Mouse (Mus musculus) myocyte (in vitro differentiated cells): ENCODE results near the gene Olfr201.
"Not testable (repeated sequence)": the region's sequence is repeated elsewhere in the genome, so short reads cannot be mapped to it uniquely, and the experiment has no call there.

Experiments
- CEBPB ChIP-seq: IDR thresholded peaks from 2 replicates; pipeline ENCODE4 v1.6.1; 2011; ENCODE audit warnings: mild to moderate bottlenecking, moderate library complexity; ENCODE audit not compliant: poor library complexity, insufficient read depth, severe bottlenecking
- E2F4 ChIP-seq: IDR thresholded peaks from one replicate; pipeline ENCODE4 v1.6.1; 2011; ENCODE audit warnings: mild to moderate bottlenecking, control low read depth, moderate library complexity; ENCODE audit not compliant: insufficient read depth
- MAX ChIP-seq: IDR thresholded peaks from one replicate; pipeline ENCODE4 v1.6.1; 2011; ENCODE audit warnings: low read depth, mild to moderate bottlenecking, control low read depth
- MYOD1 ChIP-seq, 3 experiments: IDR thresholded peaks; one replicate each; pipeline ENCODE4 v1.6.1; 2011; ENCODE audit warnings: control low read depth in 2 of 3, low read depth in 2 of 3, mild to moderate bottlenecking in 2 of 3, moderate library complexity in 1 of 3; ENCODE audit not compliant: insufficient read length in 2 of 3, control insufficient read depth in 1 of 3
- MYOG ChIP-seq, 3 experiments: IDR thresholded peaks; one replicate each; pipeline ENCODE4 v1.6.1; 2011; ENCODE audit warnings: control low read depth in 2 of 3, low read depth in 2 of 3, mild to moderate bottlenecking in 2 of 3; ENCODE audit not compliant: insufficient read length in 2 of 3, control insufficient read depth in 1 of 3, insufficient read depth in 1 of 3
- POLR2A ChIP-seq: IDR thresholded peaks from one replicate; pipeline ENCODE4 v1.6.1; 2011; ENCODE audit warnings: low read depth, mild to moderate bottlenecking, control low read depth, moderate library complexity; ENCODE audit not compliant: insufficient read length
- POLR2AphosphoS2 ChIP-seq: IDR thresholded peaks from one replicate; pipeline ENCODE4 v1.6.1; 2011; ENCODE audit warnings: low read depth, control low read depth; ENCODE audit not compliant: insufficient read length
- SRF ChIP-seq: IDR thresholded peaks from one replicate; pipeline ENCODE4 v1.6.1; 2011; ENCODE audit warnings: low read depth; ENCODE audit not compliant: control insufficient read depth, insufficient read length
- TCF12 ChIP-seq: IDR thresholded peaks from one replicate; pipeline ENCODE4 v1.6.1; 2011; ENCODE audit warnings: mild to moderate bottlenecking, control low read depth; ENCODE audit not compliant: poor library complexity, insufficient read depth, severe bottlenecking
- TCF3 ChIP-seq: IDR thresholded peaks from one replicate; pipeline ENCODE4 v1.6.1; 2011; ENCODE audit warnings: low read depth, control low read depth; ENCODE audit not compliant: insufficient read length
- USF1 ChIP-seq: IDR thresholded peaks from one replicate; pipeline ENCODE4 v1.6.1; 2011; ENCODE audit warnings: low read depth, mild to moderate bottlenecking, control low read depth, moderate library complexity

DNA sequence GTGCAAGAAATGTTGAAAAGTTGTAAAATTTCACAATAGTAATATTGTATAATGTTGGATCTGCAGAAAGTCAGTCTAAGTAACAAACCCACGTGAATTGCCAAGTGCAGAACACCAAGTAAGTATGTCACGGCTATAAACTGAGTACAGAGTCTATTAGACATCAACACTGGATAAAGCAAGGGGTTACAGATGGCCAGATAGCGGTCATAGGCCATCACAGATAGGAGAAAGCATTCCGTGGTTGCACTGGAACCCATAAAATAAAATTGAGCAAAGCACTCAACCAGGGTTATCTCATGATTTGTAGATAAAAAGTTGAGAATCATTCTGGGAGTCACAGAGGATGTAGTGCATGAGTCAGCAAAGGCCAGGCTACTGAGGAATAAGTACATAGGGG is 3.3 kb downstream of the Olfr201 start:
- not testable (repeated sequence) for TF ChIP-seq MYOG (IDR thresholded peaks at IDR 0.05; ENCODE audit: control insufficient read depth in 1 of 3, insufficient read depth in 1 of 3, insufficient read length in 2 of 3, low read depth in 2 of 3); USF1; POLR2AphosphoS2; TCF12; POLR2A; SRF; MAX; MYOD1 (IDR thresholded peaks at IDR 0.05; ENCODE audit: control insufficient read depth in 1 of 3, insufficient read length in 2 of 3, low read depth in 2 of 3); CEBPB; E2F4; TCF3
